In genomic region chr6:99008565-99008964, GRCm38 (mm10) we compare ENCODE assay signal across 15 mouse cellular contexts.
DNase-seq lines count a peak whose midpoint lies in the region; ATAC-seq and TF ChIP-seq lines count a peak whose summit lies in the region.
"Had no signal": no experiment of that assay in that cellular context is flagged by ENCODE, and none has a peak within 500 bp of the region (broad histone marks: within the 10 kb centered on the region; RNA-seq: fewer than 3 reads in every experiment).

No protein-coding gene starts in this region.

- peak; percentile 68 for TF ChIP-seq CTCF in layer of hippocampus, adult 2 months (conservative IDR thresholded peaks at IDR 0.05)
- no peak for TF ChIP-seq CTCF in thymus, adult 2 months (IDR thresholded peaks at IDR 0.05; ENCODE audit: borderline replicate concordance, control insufficient read depth, extremely low read depth, insufficient read depth, low read length, poor library complexity)

- H3K27ac ChIP-seq in layer of hippocampus, adult 2 months = no peak overlapping the region
- no peak overlapping the region for H3K27ac ChIP-seq in thymus, adult 2 months (ENCODE audit: control insufficient read depth, insufficient read depth, low read length)
- H3K27ac ChIP-seq: limb, embryonic 10.5 days; midbrain, embryonic 15.5 days had no signal

- no peaks in the 10 kb centered on the region for H3K27me3 ChIP-seq in thymus, adult 2 months (ENCODE audit: control insufficient read depth, insufficient read depth, low read length)
- H3K27me3 ChIP-seq: midbrain, embryonic 15.5 days had no signal

- 97% methylated on average over 1 of the region's 1 CpGs for WGBS in thymus, adult 2 months

- H3K4me3 ChIP-seq in layer of hippocampus, adult 2 months = no peak overlapping the region
- H3K4me3 ChIP-seq in thymus, adult 2 months (ENCODE audit: control insufficient read depth, insufficient read depth, low read length) = no peak overlapping the region
- H3K4me3 ChIP-seq: limb, embryonic 10.5 days; midbrain, embryonic 15.5 days had no signal

- no peak for ATAC-seq in CD4-positive, CD25-positive, alpha-beta regulatory T cell, adult 4 months
- ATAC-seq: forebrain, embryonic 14.5 days; midbrain, embryonic 15.5 days had no signal

- peaks cover 41% of the 10 kb centered on the region for H3K36me3 ChIP-seq in thymus, adult 2 months (ENCODE audit: control insufficient read depth, insufficient read depth, low read length)
- H3K36me3 ChIP-seq: midbrain, embryonic 15.5 days had no signal

- no peak for TF ChIP-seq POLR2A in thymus, adult 2 months (IDR thresholded peaks at IDR 0.05; ENCODE audit: control insufficient read depth, extremely low read depth, insufficient read depth, low read length, poor library complexity)

- H3K4me1 ChIP-seq in thymus, adult 2 months (replicated peaks; ENCODE audit: control insufficient read depth, insufficient read depth, low read length) = peaks cover 2% of the 10 kb centered on the region; the same call in 1 of the 2 replicates

- peak; percentile 54 for DNase-seq in CD4-positive, CD25-positive, alpha-beta regulatory T cell, adult 2 months (ENCODE audit: low read depth, low spot score)
- DNase-seq in layer of hippocampus, adult 2 months (ENCODE audit: low spot score in 2 of 2) = no peak
- DNase-seq in layer of hippocampus, adult 9-11 months = no peak
- DNase-seq in thymus, postnatal 4 days = peak; percentile 54
- DNase-seq in thymus, adult 2 months = no peak
- DNase-seq in urinary bladder, adult 18-20 months (ENCODE audit: low spot score in 2 of 2) = no peak
- DNase-seq in ovary, postnatal 14 days (ENCODE audit: low spot score) = no peak
- DNase-seq: cerebellum, adult 9-11 months; kidney, adult 18-20 months; lung, postnatal 10 days; right cerebral cortex, adult 18-20 months had no signal

Comparison
In these comparisons a context has a peak if more than half of its experiments do, and no peak if none do; other contexts are left out.
1. DNase-seq: peak in CD4-positive, CD25-positive, alpha-beta regulatory T cell, adult 2 months (single experiment) and thymus, postnatal 4 days (single experiment); none in layer of hippocampus, adult 2 months (0 of 2), layer of hippocampus, adult 9-11 months (single experiment), thymus, adult 2 months (single experiment), urinary bladder, adult 18-20 months (0 of 2) and ovary, postnatal 14 days (single experiment).